Mouse (Mus musculus): ENCODE results near the gene Ppie. TPM values are rescaled to one million over a fixed set of nuclear protein-coding genes. Genes with fewer than 3 reads are reported as not detected.
"Not testable (repeated sequence)": the region's sequence is repeated elsewhere in the genome, so short reads cannot be mapped to it uniquely, and the experiment has no call there.

Ppie gene
- polyA plus RNA-seq, 1 experiment = 20.7 TPM

DNA sequence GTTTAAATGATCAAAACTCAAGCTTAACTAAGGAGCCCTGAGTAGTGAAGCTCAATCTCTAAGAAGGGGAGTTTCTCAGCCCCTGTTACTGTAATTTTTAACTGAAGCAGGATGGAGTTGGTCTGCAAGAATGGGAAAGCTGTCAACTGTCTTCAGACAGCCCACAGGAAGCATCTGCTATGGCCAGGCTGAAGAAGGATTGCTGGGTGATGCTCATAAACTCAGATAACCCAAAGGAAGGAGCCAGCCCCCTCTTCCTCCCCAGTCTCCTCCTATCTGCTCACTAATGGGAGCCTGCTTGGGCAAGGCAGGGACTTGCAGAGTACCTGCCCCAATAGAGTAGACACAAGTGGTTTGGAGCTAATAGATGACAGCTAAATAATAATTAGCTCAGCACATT lies 16.1 kb upstream of the Ppie start:
- no peak for TF ChIP-seq CTCF (IDR thresholded peaks at IDR 0.05; ENCODE audit: low read depth, low read length)
- TF ChIP-seq POLR2A (IDR thresholded peaks at IDR 0.05; ENCODE audit: borderline replicate concordance, low read depth, low read length) = no peak
- no peak overlapping the region for H3K27ac ChIP-seq (ENCODE audit: insufficient read depth, low read depth, low read length)
- H3K4me1 ChIP-seq (ENCODE audit: control insufficient read depth, insufficient read depth, low read length) = no peaks in the 10 kb centered on the region
- no peak overlapping the region for H3K4me3 ChIP-seq (ENCODE audit: insufficient read depth, low read length)

DNA sequence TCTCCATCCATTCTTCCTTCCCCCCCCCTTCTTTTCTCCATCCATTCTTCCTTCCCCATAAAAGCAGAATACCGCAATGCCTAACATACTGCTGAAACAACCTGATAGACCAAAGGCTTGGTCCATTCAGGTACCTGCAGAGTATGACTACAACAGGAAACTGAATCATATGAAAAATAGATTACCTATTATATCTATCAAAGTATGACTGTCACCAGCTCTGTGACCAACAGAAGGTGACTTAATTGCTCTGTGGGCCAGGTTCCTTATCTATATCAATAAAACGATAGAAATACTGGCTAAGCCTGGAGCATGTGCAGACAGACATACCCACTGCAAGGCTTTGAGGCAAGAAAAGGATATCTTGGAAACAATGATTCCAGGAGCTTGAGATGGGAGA lies 15.7 kb upstream of the Ppie start:
- Histone ChIP-seq H3K27ac (ENCODE audit: insufficient read depth, low read depth, low read length) (no peak overlapping the region), H3K4me3 (ENCODE audit: insufficient read depth, low read length) (no peak overlapping the region), H3K4me1 (ENCODE audit: control insufficient read depth, insufficient read depth, low read length) (no peaks in the 10 kb centered on the region)
- TF ChIP-seq POLR2A (IDR thresholded peaks at IDR 0.05; ENCODE audit: borderline replicate concordance, low read depth, low read length) = no peak

DNA sequence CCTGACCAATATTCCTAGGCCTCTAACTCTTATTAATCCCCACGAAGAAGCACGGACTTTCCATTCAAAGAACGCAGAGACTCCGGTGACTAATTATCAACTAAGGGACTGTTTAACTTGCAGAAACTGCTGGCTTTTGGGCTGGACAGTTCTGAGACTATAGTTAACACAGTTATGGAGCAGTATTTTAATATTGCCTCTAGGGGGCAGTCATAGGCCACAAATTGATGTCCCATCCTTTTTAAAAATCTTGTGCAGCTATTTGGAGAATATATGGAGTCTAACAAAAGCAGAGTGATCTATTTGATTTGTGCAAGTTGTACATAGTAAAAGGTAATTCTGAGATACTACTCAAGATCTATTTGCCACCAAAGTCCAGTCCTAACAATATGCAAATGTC lies 15.3 kb upstream of the Ppie start:
- Histone ChIP-seq H3K4me1 (ENCODE audit: control insufficient read depth, insufficient read depth, low read length) (no peaks in the 10 kb centered on the region), H3K4me3 (ENCODE audit: insufficient read depth, low read length) (no peak overlapping the region), H3K27ac (ENCODE audit: insufficient read depth, low read depth, low read length) (no peak overlapping the region)
- TF ChIP-seq POLR2A (IDR thresholded peaks at IDR 0.05; ENCODE audit: borderline replicate concordance, low read depth, low read length) (no peak), CTCF (IDR thresholded peaks at IDR 0.05; ENCODE audit: low read depth, low read length) (no peak)

DNA sequence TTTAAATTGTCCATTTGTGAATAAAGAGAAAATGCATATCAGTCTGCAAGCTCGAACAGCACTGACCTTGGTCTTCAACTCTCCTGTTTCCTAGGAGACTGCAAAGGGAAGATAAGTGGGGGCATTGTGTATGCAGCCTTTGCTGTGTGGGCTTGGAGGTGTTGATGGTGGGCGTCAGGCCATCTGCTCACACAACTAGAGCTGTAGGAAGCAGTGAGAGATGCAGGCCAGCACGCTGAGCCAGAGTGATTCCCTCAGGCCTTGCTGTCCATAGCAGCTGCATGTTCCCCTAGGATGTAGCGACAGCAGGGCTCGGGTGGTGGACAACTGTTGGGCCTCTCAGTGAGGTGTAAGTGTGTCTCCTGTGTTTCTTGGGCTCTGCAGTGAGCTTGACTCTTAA lies 13.2 kb upstream of the Ppie start:
- Histone ChIP-seq H3K27ac (ENCODE audit: insufficient read depth, low read depth, low read length) (no peak overlapping the region), H3K4me3 (ENCODE audit: insufficient read depth, low read length) (no peak overlapping the region), H3K4me1 (ENCODE audit: control insufficient read depth, insufficient read depth, low read length) (no peaks in the 10 kb centered on the region)
- TF ChIP-seq CTCF (IDR thresholded peaks at IDR 0.05; ENCODE audit: low read depth, low read length) = no peak
- TF ChIP-seq POLR2A (IDR thresholded peaks at IDR 0.05; ENCODE audit: borderline replicate concordance, low read depth, low read length) = no peak

DNA sequence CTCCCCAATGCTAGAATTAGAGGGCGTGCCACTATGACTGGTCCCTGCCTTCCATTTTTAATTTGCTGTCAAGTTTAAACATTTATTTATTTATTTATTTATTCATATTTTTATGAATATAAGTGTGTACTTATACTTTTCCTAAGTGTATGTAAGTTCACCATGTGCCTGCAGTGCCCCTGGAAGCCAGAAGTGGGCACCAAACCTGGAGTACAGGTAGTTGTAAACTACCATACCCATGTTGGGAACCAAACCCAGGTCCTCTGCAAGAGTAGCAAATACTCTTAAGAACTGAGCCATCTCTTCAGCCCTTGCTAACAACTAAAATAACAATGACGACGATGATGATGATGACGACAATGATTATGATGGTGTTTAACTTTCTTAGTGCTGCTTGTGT lies 12.3 kb upstream of the Ppie start:
- no peak for TF ChIP-seq POLR2A (IDR thresholded peaks at IDR 0.05; ENCODE audit: borderline replicate concordance, low read depth, low read length)
- TF ChIP-seq CTCF (IDR thresholded peaks at IDR 0.05; ENCODE audit: low read depth, low read length) = no peak

DNA sequence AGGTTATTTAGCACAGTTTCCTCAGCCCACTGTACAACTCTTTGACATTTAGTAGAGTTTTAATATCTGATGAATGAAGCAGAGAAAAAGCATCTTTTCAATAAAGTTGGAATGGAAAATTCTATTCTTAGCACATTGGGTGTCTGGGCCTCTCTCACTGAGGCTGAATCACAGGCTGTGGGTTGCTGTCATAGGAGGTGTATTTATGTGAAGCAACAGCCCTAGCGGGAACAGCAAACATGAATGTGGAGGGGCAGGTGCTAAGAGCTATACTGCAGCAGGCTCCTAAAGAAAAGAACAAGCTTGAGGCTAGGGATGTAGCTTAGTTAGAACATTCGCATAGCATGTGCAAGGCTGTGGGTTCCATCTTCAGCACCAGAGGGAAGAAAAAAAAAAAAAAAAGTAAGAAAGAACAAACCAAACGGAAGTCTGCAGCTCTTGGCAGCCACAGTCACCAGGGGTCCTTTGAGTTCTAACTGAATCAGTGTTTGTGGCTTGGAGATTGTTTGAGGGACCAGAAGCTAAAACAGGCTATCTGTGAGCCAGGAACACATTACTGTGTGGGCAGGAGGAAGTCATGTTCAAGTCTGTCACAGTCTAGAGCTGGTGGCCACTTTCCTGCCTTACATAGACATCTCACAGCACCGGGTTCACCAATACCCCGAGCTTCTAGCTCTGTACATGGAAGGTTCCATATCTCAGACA lies 7.8 kb upstream of the Ppie start:
- no peak overlapping the region for H3K4me3 ChIP-seq (ENCODE audit: insufficient read depth, low read length)
- H3K4me1 ChIP-seq (ENCODE audit: control insufficient read depth, insufficient read depth, low read length) = no peaks in the 10 kb centered on the region
- TF ChIP-seq CTCF (IDR thresholded peaks at IDR 0.05; ENCODE audit: low read depth, low read length) (no peak), POLR2A (IDR thresholded peaks at IDR 0.05; ENCODE audit: borderline replicate concordance, low read depth, low read length) (no peak)
- H3K27ac ChIP-seq (ENCODE audit: insufficient read depth, low read depth, low read length) = no peak overlapping the region

More for the DNA sequence above, 12.3 kb upstream of the Ppie start:
- Histone ChIP-seq H3K27ac (ENCODE audit: insufficient read depth, low read depth, low read length) (no peak overlapping the region), H3K4me1 (ENCODE audit: control insufficient read depth, insufficient read depth, low read length) (no peaks in the 10 kb centered on the region), H3K4me3 (ENCODE audit: insufficient read depth, low read length) (no peak overlapping the region)

DNA sequence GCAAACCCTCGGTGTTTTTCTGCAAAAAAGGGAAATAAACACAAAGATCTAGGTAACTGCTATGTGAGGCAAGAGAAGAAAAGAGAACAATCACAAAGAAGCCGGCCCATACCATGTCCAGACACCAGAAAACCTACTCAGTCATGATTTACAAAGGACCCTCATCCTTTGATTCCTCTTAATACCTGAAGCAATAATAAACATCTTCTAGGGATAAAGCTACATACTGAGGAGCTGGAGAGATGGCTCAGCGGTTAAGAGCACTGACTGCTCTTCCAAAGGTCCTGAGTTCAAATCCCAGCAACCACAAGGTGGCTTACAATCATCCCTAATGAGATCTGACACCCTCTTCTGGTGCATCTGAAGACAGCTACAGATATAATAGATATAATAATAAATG lies 2.2 kb downstream of the Ppie start:
- Histone ChIP-seq H3K4me3 (ENCODE audit: insufficient read depth, low read length) (no peak overlapping the region), H3K27ac (ENCODE audit: insufficient read depth, low read depth, low read length) (no peak overlapping the region), H3K4me1 (ENCODE audit: control insufficient read depth, insufficient read depth, low read length) (peaks cover 7% of the 10 kb centered on the region)
- no peak for TF ChIP-seq POLR2A (IDR thresholded peaks at IDR 0.05; ENCODE audit: borderline replicate concordance, low read depth, low read length)
- no peak for TF ChIP-seq CTCF (IDR thresholded peaks at IDR 0.05; ENCODE audit: low read depth, low read length)

DNA sequence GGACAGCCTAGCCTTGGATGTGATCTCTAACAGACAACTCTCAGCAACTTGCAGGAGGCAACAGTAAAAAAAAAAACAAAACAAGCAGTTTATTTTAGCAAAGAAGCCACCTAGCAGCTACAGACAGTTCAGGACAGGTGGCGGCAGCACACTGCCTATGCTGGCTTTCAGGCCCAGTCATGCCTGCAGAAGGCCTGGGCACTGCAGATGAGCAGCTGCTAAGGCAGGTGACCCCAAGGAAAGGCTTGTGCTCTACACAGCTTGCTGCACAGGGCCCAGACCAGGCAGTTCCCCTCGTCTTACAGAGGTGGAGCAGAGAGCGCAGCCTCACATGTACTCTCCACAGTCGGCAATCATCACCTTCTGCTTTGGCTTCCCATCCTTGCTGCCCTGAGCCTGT lies 12.7 kb downstream of the Ppie start:
- H3K4me3 ChIP-seq (ENCODE audit: insufficient read depth, low read length) = no peak overlapping the region
- no peaks in the 10 kb centered on the region for H3K4me1 ChIP-seq (ENCODE audit: control insufficient read depth, insufficient read depth, low read length)
- TF ChIP-seq CTCF (IDR thresholded peaks at IDR 0.05; ENCODE audit: low read depth, low read length) (no peak), POLR2A (IDR thresholded peaks at IDR 0.05; ENCODE audit: borderline replicate concordance, low read depth, low read length) (no peak)
- H3K27ac ChIP-seq (ENCODE audit: insufficient read depth, low read depth, low read length) = no peak overlapping the region

DNA sequence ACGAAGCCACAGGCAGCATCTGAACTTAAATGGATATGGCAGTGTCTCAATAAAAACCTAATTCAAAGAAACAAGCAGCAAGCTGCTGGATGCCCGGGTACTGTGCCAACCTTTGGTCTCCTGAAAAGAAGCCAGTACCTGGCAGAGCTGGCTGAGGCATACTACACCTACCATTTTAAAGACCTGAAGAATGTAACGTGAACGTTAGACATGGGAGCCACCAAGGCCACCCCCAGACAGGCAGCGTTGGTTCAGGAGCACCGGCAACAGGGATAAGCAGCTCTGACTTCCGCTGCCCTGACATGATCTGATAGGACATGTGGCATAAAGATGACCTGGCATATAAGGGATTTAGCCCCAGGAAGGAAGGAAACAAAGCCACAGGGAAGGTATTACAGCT lies 13.1 kb downstream of the Ppie start:
- no peaks in the 10 kb centered on the region for H3K4me1 ChIP-seq (ENCODE audit: control insufficient read depth, insufficient read depth, low read length)
- H3K27ac ChIP-seq (ENCODE audit: insufficient read depth, low read depth, low read length) = no peak overlapping the region
- TF ChIP-seq CTCF (IDR thresholded peaks at IDR 0.05; ENCODE audit: low read depth, low read length) (no peak), POLR2A (IDR thresholded peaks at IDR 0.05; ENCODE audit: borderline replicate concordance, low read depth, low read length) (no peak)
- no peak overlapping the region for H3K4me3 ChIP-seq (ENCODE audit: insufficient read depth, low read length)

DNA sequence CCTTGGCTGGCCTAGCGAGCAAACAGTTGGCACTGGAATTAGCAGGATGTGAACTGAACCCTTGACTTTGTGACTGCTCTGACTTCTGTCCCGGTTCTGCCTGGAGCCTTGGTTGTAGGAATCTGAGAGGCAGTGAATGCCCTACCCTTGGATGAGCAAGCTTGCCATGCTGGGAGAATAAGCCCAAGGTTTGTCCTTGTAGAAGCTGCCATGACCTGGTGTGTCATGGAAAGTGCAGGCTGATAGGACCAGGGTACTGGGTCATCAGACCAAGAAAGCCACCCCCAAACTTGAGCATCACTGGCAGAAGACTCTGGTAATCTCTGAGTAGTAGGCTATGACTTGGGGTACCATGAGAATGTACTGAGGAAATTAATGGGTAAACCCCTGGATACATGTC lies 18.5 kb downstream of the Ppie start:
- Histone ChIP-seq H3K27ac (ENCODE audit: insufficient read depth, low read depth, low read length) (no peak overlapping the region), H3K4me3 (ENCODE audit: insufficient read depth, low read length) (no peak overlapping the region), H3K4me1 (ENCODE audit: control insufficient read depth, insufficient read depth, low read length) (no peaks in the 10 kb centered on the region)
- TF ChIP-seq POLR2A (IDR thresholded peaks at IDR 0.05; ENCODE audit: borderline replicate concordance, low read depth, low read length) (no peak), CTCF (IDR thresholded peaks at IDR 0.05; ENCODE audit: low read depth, low read length) (no peak)

DNA sequence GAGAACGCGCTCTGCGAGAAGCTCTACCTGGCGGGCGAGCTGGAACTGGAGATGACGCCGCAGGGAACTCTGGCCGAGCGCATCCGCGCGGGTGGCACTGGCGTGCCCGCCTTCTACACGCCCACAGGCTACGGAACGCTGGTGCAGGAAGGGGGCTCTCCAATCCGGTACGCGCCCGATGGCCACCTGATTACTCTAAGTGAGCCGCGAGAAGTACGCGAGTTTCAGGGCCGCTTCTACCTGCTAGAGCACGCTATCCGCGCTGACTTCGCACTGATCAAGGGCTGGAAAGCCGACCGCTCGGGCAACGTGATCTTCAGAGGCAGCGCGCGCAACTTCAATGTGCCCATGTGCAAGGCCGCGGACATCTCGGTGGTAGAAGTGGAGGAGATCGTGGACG lies 23.1 kb downstream of the Ppie start:
- H3K4me3 ChIP-seq (ENCODE audit: insufficient read depth, low read length); H3K27ac ChIP-seq (ENCODE audit: insufficient read depth, low read depth, low read length); H3K4me1 ChIP-seq (ENCODE audit: control insufficient read depth, insufficient read depth, low read length): not testable (repeated sequence)

Measured in bone marrow macrophage, adult 2 months (primary cell).